Mouse (Mus musculus): ENCODE measurements at regions not wholly inside any gene's neighbourhood (a gene's known extent, or its start where the extent isn't known, plus 50 kb on each side); places are given as distances from the start of the nearest gene placed in this dataset.
A peak's percentile ranks its signal among the peaks of the same experiment; 100 is the strongest.

DNA sequence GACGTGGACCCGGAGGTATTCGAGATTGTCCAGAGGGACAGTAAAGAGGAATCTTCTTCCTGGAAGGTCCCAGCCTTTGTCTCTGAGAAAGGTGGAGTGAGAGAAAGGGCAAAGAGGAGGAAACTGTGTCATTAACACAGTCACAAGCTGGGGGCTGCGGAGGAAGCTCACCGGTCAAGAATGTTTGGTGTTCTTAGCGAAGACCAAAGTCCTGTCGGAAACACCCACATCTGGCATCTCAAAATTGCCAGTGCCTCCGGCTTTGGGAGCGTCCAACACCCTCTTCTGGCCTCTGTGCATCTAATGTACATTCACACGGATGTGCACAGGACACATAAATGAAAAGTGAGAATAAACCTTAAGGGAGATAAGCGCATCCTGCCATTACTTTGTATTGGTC is 1134.1 kb upstream of the A1bg start:
- DNase-seq, result no peak

DNA sequence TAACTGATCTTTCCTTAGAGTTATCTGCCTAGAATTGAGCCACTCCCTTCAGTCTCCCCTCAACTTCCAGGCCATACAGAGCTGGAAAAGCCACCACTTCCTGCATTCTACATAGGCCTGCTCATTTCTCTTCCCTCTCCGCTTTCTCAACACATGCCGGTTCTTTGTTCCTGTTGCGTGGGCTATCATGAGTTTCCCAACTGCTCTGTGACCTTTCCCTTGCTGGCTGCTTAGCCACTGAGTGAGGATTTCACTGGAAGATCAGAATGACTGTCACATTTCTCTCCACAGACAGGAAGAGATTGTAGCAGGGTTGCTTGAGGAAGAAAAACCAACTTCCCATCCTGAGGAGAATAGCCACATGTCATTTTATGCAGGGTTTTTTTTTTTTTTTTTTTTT is 1133.6 kb upstream of the A1bg start:
- DNase-seq, result no peak

DNA sequence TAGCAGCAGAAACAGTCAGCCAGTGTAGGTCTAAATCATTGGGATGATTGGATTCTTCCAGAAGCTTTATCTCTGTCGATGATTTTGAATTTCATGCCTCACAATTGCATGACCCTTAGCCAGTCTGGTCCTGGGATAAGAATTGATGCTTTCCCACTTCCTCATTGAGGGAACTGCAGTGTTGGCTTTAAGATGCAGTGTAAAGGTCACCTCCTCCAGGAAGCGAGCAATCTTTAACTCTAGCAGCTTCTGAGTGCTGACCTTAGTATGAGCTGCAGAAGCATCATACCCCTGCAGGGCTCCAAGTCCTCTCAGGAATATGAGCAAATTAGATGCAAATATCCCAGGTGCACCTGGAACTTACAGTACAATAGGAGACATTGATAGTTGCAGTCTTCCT is 1132.2 kb upstream of the A1bg start:
- DNase-seq, result no peak

DNA sequence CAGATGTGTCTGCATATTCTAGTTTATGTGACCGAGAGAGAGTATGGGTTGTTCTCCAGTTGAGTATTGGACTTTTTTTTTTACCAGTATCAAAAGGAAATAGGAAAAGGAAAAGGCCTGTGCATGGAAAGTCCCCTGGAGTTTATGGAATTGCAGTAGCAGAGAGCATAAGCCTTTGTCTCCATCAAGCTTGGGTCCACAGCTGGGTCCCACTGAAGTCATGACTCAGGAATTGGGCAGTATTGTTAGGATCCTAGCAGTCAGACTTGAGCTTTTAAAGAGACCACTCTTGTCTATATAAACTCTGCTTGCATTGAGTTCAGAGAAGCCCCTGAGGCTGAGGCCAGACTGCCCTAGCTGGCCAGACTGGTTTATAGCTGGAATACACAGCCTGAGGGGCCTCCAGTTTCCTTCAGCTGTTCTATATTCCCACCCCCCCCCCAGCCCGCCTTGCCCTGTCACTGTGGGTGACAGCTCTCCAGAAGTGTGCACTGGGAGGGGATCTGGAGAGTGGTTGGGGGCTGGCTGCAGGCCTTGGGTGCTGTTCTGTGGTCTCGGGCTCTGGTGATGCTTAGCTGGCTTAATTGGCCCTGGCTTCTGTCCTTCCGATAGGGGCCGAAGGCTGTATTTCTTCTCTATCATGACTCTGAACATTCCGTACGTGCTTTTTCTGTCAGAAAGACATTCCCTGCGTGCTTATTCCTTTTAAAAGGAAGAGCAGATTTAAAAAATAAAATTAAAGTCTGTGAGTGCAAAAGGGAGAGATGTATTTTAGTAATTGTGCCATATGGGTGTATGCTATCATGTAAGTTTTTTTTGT is 1130.8 kb upstream of the A1bg start:
- no peak for DNase-seq

DNA sequence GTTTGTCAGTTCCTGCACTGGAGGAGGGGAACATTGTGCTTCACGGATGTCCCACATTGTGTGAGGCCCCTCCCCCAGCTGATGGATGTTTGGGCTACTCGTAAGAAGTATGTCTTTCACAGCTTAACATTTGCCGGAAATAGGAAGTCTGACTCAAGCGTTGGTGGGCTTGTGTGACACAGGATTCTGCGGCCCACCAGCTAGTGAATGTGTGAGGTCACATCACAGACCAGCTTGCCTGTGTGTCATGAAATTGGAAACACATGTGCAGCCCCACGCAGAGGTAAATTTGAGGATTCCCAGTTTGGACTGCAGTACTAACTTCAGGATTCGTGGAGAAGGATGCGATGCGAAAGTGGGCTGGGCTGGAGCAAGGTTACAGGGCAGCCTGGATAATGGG is 1126.6 kb upstream of the A1bg start:
- DNase-seq, result no peak

DNA sequence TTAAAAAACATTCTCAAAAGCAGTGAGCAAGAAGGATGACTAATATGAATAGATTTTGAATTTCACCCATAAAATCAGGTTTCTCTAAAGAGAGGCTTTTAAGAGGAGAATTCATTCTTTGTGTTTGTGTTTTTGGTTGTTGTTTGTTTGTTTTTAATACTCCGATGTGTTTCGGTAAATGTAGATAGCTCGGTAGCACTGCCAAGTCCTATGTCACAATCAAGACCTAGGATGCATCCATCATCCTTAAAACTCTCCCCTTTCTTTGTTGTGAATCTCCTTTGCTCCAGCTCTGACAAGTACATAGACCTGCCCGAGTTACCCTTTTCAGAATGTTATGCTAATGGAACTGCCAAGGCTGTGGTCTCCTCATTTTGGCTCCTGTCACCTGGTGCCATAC is 1126.2 kb upstream of the A1bg start:
- no peak for DNase-seq

DNA sequence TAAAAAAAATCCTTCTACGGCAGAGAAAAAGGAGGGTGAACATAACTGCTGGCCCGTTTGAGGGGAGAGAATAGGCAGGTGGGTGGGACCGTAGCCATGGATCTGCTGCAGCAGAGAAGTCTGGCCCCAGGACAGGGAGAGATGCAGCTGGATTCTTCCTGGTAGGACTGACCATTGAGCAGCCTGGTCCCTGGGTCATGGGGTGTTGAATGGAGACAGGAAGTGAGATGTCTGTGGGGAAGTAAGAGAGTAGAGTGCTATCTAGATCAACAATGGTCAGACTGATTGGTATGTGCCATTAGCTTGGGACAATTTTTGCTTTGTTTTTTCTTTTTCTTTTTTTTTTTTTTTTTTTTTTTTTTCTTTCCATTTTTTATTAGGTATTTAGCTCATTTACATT is 1123.5 kb upstream of the A1bg start:
- DNase-seq, result no peak

DNA sequence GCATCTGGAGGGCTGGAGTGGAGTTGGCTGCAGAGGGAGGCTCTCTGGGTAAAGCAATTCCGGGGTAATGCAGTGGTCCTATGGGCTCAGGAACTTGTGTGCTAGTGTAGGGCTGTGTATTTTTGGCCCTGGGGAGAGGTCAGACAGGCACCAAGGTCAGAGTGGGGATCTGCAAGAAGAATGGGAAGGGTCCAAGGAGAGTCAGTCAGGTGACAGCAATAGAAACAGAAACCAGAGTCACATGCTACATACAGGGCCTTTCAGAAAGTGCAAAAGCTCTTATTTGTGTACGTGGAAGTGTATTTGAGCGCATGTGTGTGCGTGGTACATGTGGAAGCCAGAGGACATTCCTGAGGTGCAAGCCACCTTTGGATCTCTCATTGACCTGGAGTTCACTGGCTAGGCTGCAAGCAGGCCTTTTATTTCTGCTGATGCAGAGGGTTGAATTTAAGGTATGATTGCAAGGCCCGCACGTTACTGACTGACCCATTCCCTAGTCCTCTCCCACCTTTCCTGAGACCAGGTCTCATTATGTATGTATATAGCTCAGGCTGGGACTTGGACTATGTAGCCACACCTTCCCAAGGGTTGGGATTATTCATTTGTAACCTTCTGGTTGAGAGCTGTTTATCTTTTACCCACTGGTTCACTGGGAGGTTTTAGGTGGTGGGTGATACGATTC is 1122.0 kb upstream of the A1bg start:
- DNase-seq, result no peak

DNA sequence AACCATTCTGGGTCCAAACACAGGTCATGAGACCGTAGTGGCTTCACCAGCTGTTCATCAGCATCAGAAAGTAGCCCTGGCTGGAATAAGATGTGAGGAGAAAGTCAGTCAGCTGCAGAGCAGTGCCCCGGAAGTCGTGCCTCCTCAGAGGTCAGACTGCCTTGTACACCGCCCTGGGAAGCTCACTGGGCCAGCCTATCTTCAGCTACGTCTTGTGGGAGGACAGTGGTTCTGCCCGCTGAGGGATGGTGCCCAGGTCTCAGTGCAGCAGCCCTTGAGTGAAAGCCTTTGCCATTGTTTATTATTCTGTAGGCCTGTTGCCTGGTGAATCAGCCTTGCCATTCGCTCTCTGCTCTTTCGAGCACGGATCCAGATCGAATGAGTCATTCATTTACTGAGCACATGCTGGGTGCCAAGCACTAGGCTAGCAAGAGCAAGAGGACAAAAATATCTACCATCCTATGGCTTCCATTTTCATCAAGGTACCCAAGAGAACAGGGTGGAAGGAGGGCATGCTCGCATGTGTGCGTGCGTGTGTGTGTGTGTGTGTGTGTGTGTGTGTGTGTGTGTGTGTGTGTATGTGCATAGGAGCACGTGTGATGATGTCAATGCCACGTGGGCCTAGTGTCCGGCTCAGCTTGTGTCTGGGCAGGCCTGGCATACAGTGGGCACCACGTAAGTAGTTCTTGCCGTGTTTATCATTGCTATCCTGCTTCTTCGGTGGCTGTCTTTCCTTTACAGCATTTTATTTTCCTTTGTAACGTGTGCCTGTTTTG is 1121.0 kb upstream of the A1bg start:
- peak; percentile 31 for DNase-seq

DNA sequence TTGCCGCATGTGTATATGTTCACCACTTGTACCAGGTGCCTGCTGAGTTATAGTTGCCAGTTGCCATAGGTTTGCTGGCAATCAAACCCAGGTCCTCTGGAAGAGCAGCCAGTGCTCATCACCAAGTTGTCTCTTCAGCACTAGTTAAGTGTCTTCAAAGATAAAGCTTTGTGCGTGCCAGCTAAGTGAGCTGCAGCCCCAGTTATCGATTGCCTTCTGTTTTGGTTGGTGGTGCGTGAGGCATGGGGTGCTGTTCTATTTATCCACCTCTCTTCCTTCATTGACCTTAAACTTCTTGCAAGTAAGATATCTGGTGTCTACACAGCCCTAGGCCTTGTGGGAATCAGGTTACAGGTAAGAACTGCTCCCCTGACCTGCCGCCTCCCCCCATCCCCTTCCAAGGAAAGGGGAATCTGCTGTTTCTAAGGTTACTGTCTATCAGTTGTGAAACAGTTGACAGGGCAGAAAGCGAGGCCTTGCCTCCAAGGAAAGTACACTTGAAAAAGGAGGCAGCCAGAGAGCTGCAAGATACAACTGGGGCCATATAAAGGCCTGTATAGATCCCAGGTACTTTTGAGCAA is 1120.2 kb upstream of the A1bg start:
- no peak for DNase-seq

Measured in cerebellum, adult 9-11 months (tissue).